Mouse (Mus musculus) lung, adult 2 months (tissue): ENCODE results near the gene Fbxl16.

Experiments used
- CTCF ChIP-seq: fragments of 200-500 bp; IDR thresholded peaks from 2 replicates; pipeline ENCODE4 v1.5.1; 2011; ENCODE audit warnings: mild to moderate bottlenecking, low read length, control low read depth; ENCODE audit not compliant: insufficient read depth
- POLR2A ChIP-seq: fragments of 200-500 bp; IDR thresholded peaks from 2 replicates; pipeline ENCODE4 v1.6.1; 2011; ENCODE audit warnings: low read depth, mild to moderate bottlenecking, control low read depth, low read length, borderline replicate concordance; ENCODE audit errors: extremely low read depth

GRCm38 (mm10) chr17:25864311-25864710, 55.4 kb downstream of the Fbxl16 start:
- TF ChIP-seq CTCF (no peak), POLR2A (no peak)
